Mouse (Mus musculus): ENCODE data around the gene Shpk. TPM values are rescaled to one million over a fixed set of nuclear protein-coding genes. Genes with fewer than 3 reads are reported as not detected.

Gene Shpk
- total RNA-seq, 2 experiments from 2014 or later: 1.1 to 1.2 TPM

GRCm38 (mm10) chr11:73198603-73199229 is 544 bp upstream of the Shpk start, which contains the start of gene Ctns:
TSS of gene Ctns (minus strand) at chr11:73199042.
- intact Hi-C loops (cut with DNase I): no loop called here
- peak; percentile 80 for DNase-seq

- intact Hi-C loops (cut with DNase I): no loop called here
- no peak for DNase-seq
These were observed 619 bp downstream of the Shpk start for GRCm38 (mm10) chr11:73199879-73200278.

- intact Hi-C loops (cut with DNase I): no loop called here
- no peak for DNase-seq
These were observed 1.8 kb downstream of the Shpk start for GRCm38 (mm10) chr11:73201021-73201420.

- DNase-seq: no peak
- intact Hi-C loops (cut with DNase I): no loop called here
These were observed 2.3 kb downstream of the Shpk start for GRCm38 (mm10) chr11:73201597-73201996.

GRCm38 (mm10) chr11:73203895-73204294 is 4.6 kb downstream of the Shpk start:
- no peak for DNase-seq
- intact Hi-C loops (cut with DNase I): no loop called here

- DNase-seq: no peak
- intact Hi-C loops (cut with DNase I): no loop called here
These were observed 5.9 kb downstream of the Shpk start for GRCm38 (mm10) chr11:73205194-73205593.

GRCm38 (mm10) chr11:73207621-73208020 is 8.4 kb downstream of the Shpk start:
- no peak for DNase-seq
- intact Hi-C loops (cut with DNase I): no loop called here

GRCm38 (mm10) chr11:73213956-73214355 is 14.7 kb downstream of the Shpk start:
- peak; percentile 24 for DNase-seq
- intact Hi-C loops (cut with DNase I): no loop called here

GRCm38 (mm10) chr11:73219671-73220070 is 20.4 kb downstream of the Shpk start:
- intact Hi-C loops (cut with DNase I): no loop called here
- DNase-seq: no peak

GRCm38 (mm10) chr11:73220651-73221050 is 21.4 kb downstream of the Shpk start:
- intact Hi-C loops (cut with DNase I): no loop called here
- no peak for DNase-seq

GRCm38 (mm10) chr11:73222846-73223245 is 23.6 kb downstream of the Shpk start:
- DNase-seq: no peak
- intact Hi-C loops (cut with DNase I): no loop called here

GRCm38 (mm10) chr11:73223966-73224365 is 24.7 kb downstream of the Shpk start:
- DNase-seq: no peak
- intact Hi-C loops (cut with DNase I): no loop called here

- intact Hi-C loops (cut with DNase I): no loop called here
- DNase-seq: no peak
These were observed 26.6 kb downstream of the Shpk start for GRCm38 (mm10) chr11:73225856-73226255.

GRCm38 (mm10) chr11:73228881-73229280 is 29.6 kb downstream of the Shpk start:
- no peak for DNase-seq
- intact Hi-C loops (cut with DNase I): no loop called here

- DNase-seq: no peak
- intact Hi-C loops (cut with DNase I): no loop called here
These were observed 30.8 kb downstream of the Shpk start for GRCm38 (mm10) chr11:73230081-73230480.

GRCm38 (mm10) chr11:73232513-73232912 is 33.3 kb downstream of the Shpk start:
- no peak for DNase-seq
- intact Hi-C loops (cut with DNase I): no loop called here

- intact Hi-C loops (cut with DNase I): no loop called here
- DNase-seq: peak; percentile 8
These were observed 34.7 kb downstream of the Shpk start, which contains the start of gene Trpv1 for GRCm38 (mm10) chr11:73233992-73234391. TSS of gene Trpv1 (plus strand) at chr11:73234292.

- intact Hi-C loops (cut with DNase I): no loop called here
- DNase-seq: peak; percentile 25
These were observed 36.9 kb downstream of the Shpk start for GRCm38 (mm10) chr11:73235990-73236701.

GRCm38 (mm10) chr11:73236731-73237130 is 37.5 kb downstream of the Shpk start:
- intact Hi-C loops (cut with DNase I): no loop called here
- no peak for DNase-seq

GRCm38 (mm10) chr11:73242199-73242598 is 42.9 kb downstream of the Shpk start:
- intact Hi-C loops (cut with DNase I): no loop called here
- DNase-seq: no peak

GRCm38 (mm10) chr11:73242777-73243176 is 43.5 kb downstream of the Shpk start:
- no peak for DNase-seq
- intact Hi-C loops (cut with DNase I): no loop called here

GRCm38 (mm10) chr11:73257362-73257945 is 58.2 kb downstream of the Shpk start:
- intact Hi-C loops (cut with DNase I): no loop called here

More at GRCm38 (mm10) chr11:73257362-73257945, 58.2 kb downstream of the Shpk start:
- no peak for DNase-seq
